Mouse (Mus musculus) spleen, postnatal 14 days (tissue): ENCODE measurements around the gene Cdca7l.
A peak's percentile ranks its signal among the peaks of the same experiment; 100 is the strongest.

ENCODE experiments used
- DNase-seq, 2 experiments: peaks; one replicate each; pipeline ENCODE4 v3.0.0; 2021 to 2022; ENCODE audit warnings: low spot score in 2 of 2

Gene Cdca7l

DNA sequence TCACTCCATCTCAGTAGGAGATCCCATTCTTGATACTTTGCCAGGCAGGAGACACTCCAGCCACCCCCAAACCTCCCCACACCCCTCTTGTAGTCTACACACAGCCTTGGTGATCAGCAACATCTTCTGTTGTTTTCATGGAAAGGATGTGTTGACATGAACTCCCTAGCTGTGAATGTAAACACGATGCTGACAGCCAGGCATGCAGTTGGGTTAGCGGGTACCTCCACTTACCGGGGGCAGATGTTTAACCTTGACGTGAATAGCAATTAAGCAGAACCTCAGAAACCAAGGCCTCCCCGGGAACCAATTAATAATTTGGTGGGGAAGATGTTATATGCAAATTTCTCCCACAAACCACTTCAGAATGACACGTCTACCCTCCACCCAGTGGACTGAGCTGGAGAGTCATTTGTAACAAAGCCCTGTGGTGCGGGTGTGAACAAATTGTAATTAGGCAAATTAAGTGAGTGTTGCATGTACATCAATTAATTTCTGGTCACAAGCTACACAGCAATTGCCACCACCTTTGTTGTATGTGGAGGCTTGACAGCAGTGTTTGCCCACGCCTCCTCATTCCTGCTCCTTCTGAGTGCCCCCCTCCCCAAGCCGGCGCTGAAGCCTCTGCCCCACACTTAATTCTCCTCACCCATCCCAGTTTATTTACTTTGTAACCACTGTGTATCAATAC, 5.4 kb downstream of the Cdca7l start:
- no peak for DNase-seq

DNA sequence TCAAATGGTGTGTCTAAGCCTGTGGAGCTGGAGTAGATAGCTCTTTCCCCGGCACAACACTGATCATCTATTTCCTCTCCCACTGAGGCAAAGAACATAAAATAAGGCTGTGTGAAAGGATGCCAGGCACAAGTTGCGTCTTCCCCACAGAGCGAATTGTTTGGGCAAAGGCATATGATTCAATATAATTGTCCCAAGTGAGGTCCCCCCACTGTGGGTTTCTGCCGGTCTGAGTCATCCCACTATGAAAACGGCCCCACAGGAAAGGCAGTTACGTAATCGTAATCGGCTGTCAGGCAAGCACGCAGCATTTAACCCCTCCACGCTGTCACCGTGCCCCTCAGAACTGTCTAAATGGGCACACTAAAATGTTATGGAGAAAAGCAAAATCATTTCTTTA, 6.0 kb downstream of the Cdca7l start:
- no peak for DNase-seq

DNA sequence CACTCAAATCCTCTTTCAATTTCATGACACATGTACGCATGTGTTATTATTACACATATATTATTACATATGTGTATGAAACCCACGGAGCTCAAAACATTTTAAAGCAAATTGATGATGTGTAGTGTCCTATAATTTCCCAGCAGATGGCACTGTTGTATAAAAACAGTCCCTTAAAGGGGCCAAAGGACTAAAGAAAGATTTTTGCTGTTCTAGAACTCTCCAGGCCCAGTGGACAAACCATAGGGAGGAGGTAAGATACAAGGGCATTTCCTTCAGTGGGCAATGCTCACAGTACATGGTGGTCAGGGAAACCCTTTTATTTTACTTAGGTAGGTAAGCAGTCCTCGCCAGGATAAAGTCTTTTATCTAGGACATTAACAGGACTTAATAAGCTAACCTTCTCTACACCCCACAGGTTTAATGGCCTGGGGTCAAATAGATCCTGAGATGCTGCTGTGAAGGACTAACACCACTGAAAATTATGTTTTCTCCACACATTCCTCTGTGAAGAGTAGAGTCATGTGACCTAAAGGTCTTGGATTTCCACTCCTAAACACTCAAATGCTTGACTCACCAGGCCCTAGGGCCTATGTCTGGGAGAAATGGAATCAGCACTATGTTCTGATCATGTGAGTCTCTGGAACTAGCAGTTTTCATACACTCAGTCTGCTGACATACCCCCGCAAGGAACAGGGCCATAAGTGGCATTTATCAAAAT, 16.2 kb downstream of the Cdca7l start:
- no peak for DNase-seq

DNA sequence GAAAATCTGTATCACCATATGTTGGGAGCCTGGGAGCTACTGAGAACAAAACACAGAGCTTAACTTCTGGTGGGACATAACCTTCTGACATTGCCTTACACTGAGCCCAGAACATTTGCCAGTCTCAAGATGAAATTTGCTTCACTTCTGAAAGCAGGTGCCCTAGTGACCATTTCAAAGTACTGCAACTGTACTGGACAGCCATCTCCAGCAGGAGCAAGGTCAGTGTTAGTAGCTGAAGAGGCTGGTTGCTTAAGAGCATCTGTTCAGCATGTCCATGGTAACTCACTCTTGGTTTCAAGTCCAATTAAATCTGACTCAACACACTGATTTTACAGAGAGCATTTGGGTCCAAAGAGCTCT, 16.8 kb downstream of the Cdca7l start:
- DNase-seq, result no peak

DNA sequence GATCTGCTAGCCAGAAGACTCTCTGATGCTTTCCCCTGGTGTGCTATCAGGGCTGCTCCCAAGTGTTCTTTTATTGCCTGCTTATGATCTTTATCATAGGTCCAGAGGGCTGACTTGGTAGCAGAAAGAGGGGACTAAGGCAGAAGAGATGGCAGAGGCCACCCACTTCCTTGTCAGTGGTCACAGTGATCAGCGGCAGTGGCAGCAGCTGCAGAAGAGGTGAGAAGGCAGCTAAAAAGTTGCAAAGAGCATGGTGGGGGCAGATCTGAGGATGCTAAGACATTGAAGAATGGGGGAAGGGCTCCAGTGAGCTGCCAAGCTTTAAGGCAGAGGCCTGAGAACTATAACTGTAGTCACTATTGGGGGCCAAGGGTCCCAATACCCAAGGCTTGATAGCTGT, 17.3 kb downstream of the Cdca7l start:
- DNase-seq, result no peak

DNA sequence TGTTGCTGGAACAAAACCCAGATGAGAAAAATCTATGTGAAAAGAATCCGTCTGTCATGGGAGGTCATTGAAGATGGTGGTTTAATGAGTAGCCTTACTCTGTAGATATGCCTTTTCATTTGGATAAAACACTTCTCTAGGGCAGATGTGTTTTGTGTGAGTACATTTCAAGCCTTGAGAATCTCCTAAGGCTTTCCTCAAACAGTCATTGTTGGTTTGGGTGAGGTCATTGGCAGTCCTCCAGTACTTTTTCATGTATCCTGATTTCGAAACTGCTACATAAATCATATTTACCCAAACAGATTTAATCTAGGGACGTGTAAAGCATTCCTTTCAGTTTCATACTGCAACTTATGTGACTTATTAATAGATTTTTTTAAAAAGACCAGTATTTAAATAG, 24.3 kb downstream of the Cdca7l start:
- no peak for DNase-seq

DNA sequence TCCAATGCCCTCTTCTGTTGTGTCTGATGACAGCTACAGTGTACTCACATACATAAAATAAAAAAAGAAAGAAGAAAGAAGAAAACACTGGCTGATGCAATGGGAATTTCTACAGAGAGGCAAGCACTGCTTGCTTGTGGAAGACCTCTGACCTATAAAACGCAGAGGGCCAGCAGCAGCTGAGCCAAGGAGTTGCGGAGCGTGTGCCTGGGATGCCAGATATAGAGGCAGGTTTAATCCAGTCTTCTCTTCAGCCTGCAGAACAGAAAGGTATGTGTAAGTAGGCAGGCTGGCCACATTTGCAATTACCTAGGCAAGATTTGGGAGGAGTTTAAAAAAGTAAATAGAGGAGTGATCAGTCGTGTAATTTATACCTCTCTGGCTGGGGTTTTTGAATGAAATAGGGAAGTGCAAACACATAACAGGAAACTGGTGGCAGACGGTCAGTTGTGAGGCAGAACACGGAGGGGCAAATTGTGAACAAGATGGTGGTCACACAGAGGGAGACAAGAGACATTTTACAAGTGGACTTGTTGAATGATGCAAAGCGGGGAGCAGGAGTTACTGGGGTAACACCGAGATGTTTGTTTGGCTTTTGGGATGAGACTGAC, 27.4 kb downstream of the Cdca7l start:
- no peak for DNase-seq

DNA sequence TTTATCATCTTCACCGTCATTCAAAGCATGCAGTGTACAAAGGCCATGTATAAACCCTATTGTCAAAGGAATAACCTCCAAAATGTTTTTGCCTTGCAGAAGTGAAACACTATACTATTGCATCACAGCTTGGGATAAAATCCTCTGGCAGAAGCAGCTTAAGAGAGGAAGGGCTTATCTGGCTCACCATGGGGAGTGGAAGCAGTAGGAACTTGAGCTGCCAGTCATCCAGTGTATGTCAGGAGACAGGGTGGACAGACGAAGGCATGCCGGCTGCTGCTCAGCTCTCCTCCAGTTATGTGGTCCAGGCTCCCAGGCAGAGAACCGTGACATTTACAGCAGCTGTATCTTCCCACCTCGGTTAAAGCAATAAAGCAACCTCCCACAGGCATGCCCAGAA, 28.1 kb downstream of the Cdca7l start:
- DNase-seq, result no peak

DNA sequence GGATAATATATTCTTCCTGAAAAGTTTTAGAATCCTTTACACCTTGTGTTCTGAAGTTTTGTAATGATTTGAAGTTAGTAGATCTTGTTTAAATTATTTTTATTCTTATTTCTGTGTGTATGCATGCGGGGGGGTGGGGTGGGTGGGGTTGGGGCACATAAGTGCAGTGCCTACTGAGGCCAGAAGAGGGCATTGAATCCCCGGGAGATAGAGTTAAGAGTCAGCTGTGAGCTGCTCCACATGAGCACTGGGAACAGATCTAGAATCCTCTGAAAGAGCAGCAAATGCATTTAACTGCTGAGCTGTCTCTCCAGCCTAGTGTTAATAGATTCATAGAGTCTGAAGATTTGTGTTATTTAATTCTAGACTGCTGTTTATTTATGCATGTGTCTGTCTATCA, 30.6 kb downstream of the Cdca7l start:
- DNase-seq, result no peak

DNA sequence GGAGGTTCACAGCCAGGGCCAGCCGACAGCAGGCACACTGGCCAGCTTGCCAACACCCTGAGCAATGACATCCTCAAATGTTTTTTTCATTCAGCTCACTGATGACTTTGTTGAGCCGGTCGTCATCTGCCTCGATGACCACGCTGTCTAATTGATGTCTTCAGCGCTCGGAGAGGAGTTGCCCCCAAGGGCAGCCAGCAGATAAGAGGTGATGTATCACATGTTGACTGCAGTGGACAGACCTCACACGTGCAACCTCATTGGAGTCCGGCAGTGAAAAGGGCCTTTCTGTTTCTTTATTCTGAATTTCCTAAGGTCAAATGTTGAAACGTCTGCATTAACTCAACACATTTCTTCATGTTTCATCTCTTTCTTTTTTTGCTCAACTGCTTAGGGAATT, 31.3 kb downstream of the Cdca7l start:
- no peak for DNase-seq

DNA sequence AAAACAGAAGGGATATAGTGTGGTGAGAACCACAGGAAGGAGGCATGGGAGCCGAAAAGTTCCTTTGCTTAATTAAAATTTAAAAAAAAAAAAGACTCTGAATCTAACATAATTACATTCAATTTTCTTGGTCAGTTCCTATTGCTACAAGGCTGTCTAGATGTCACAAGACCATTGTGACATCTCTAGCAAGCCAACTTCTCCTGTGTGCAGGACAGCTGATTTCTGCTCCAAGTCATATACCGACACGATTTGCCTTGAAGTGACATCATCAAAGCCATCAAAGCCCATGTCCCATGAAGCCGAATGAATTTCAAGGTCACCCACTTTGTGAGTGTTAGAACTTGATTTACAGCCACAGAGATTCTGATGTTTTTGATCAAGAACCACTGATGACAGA, 33.3 kb downstream of the Cdca7l start:
- DNase-seq, result no peak

DNA sequence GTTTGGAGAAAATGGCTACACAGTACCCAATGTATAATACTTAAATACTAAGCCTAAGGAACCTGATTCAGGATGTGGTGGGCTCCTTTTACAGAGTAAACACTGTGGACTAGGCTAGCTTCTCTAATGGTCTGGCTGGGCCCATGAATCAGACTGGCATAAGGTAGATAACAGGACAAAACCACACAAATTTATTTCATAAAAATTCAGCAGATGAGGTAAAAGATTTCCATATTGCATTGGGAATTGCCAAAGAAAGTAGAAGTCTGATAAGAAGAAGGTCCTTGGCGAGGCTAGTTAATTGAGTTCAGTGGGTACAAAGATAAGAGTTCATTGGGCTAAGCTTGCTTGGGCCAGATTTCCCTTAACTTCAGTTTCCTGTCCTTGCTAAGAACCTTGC, 36.6 kb downstream of the Cdca7l start:
- DNase-seq, result no peak

DNA sequence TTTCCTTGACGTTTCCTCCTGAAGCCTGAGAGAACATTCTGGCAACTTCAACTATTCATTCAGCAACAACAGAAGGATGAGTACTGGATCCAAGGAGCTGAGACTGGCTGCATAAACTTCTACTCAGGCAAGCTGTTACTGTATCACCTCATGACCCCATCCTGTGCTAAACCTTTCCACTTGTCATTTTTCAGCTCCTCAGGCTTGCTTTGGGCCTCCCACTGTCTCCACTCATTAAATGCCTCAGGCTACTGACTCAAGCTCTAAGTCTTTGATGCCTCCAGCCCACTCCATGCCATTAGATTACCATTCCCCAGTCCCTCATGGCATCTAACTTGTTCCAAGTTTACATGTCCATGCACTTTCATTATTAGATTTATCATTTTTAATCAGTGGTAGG, 38.6 kb downstream of the Cdca7l start:
- DNase-seq, result no peak

DNA sequence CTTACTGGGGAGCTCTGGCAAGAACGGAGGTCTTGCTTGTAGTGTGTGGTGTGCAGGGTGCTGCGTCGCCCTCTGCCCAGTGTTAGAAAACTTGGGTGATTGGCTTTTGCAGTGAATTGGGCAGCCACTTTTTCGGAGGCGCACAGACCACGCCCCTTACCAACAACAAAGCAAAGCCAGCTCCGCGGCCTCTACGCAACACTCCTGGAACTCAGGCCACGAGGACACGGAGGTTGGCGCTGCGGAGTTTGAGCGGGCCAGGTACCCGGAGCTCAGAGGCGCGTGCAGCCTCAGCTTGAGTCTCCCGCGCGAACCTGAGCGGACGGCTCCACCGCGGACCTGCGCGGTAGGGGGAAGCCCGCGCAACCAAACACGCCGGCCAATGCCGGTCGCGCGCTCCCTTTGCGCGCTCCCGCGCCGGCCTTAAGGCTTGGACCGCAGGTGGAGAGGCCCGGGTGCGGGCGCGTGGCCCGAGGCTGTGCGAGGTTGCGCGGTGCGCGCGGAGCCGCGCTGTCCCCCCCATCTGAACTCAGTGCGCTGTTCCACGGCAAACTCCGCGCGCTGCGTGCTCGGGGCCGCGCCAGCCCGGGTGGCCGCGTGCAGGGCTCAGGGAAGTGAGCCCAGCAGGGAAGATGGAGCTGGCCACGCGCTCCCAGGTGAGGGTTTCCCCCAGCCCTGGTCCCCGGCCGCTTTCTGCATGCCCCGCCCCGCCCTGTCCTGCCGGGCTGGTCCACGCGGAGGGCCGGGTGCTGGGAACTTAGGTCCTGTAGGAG, 39.4 kb downstream of the Cdca7l start:
- DNase-seq, result peak; percentile 21 to 47

DNA sequence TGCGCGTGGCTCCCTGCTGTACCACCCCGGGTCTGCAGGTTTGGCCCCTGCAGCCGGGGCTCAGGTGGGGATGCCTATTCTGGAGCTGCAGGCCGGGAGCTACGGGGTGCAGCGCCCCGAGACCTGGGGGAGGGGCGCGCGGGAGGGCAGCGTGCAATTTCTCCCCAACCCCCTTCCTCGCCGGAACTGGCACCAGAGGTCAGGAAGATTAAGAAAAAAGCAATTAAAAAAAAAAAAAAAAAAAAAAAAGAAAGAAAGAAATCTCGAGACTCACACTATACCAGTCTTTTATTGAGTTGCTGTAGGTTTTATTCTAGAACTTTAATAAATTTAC, 40.0 kb downstream of the Cdca7l start:
- DNase-seq, result no peak

DNA sequence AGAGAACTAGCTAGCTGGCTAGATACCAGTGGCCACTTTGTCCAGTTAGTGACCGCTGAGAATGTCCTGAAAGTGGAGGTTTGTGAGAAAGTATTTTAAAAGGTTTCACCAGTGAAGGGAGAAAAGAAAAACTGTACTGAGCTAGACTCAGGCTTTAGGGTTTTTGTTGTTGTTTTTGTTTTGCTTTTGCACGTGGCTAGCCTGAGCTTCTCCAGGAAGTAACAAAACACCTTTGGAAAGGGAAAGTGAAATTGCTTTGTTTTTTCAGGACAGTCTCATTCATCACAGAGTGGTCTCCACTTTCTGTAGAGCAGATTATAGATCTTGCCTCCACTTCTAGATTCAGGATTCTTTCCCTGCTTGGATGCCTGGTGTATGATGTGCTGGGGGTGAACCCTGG, 40.8 kb downstream of the Cdca7l start:
- DNase-seq, result no peak

DNA sequence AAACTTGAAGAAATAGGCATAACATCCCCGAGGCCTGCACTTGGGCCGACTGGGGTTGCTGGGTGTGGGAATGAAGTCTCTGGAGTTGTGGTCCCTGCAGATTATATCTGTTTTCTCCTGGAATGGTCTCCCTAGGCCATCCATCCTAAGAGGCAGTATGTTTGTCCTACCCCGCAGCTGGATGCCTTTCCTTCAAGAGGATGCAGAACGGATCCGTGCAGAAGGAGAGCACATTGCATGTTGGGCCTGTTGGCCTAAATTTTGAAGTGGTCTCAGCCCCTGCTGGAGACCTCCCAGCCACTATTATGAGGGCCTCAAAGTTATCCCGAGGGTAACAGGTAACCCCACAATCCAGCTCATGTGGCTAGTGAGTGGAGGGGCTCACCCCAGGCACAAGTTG, 44.5 kb downstream of the Cdca7l start:
- no peak for DNase-seq

DNA sequence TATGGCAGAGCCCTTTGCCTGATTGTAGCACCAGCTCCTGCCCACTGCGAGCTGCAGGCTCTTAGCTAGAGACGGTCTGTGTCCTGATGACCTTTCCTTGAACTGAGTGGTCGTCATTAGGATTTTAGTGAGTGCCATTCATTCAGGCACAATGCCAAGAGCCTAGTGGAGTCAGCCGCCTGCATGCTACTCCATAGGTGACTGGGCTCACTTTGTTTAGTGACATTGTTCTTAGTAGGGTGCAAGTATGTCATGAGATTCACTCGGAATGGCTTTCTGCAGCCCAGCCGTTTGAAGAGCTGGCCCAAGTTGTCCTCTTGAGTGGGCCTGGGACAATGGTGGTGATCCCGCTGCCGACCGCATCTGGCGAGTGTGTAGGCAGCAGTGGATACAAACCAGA, 46.4 kb downstream of the Cdca7l start:
- no peak for DNase-seq

DNA sequence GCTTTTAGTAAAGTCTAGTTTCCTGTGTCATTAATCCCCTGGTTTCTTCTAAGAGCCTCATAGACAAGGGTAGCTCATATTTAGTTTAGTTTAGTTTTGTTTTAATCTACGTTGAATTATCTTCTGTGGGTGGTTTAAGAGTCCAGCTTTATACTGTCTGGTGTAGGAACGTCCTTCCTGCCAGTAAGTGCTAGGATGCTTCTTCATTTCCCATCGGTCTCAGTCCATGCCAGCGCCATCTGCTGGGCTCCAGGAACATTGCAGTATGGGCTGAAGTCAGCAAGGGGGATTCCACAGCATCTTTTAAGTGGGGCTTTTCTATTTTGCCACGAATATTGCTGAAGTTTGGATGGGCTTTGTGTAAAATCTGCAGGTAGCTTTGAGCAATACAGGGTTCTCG, 49.2 kb downstream of the Cdca7l start:
- peak in 1 of 2 experiments; percentile 29 for DNase-seq

DNA sequence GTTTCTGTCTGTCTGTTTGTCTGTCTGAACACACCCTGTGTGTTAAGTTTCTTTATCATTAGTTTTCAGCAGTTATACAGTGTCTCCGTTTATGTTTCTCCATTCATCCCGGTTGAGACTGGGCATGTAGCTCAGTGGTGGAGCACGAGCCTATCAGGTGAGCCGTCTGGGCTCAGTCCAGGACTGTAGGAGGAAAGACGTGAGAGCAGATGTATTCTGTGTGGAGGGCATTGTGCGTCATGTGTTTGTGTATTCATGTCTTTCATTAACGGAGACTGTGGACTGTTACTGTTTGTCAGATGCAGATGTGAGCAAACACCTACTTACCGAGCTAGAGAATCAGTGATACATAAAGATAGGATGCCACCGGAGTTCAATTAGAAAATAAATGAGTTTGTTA, 52.9 kb downstream of the Cdca7l start:
- no peak for DNase-seq

DNA sequence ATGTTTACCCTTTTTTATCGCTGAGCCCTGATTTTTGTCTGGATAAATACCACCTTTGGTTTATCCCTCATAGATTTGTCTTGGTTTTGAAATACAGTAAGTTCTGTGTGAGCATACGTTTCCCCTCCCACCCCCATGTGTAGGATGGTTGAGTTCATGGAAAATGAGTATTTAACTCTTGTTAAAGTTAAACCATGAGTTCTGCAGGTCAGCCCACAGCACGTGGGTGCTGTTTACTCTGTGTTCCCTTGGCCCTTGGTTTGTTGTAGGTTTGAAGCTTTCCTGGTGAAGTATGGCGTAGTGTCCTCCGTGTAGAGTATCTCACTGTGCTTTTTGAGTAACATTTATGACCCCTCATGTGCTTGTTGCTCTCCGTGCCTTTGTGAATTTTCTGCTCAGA, 53.8 kb downstream of the Cdca7l start:
- DNase-seq, result no peak

DNA sequence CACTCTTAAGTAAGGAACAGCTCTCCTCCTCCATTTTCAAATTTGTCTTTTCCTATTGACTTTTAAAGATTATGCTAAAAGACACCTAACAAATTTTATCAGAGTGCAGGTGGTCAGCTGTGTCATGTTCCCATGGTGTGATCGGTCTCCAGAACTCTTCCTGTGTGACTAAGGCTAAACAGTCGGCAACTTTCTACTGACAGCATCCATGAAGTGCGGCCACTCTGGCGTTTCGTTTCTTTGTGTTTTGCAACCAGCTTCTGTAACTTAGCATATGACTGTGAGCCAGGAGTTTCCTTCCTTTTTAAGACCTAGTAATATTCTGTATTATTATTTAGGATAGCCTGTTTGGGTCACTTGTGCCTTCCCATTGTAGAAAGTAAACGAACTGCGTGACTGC, 56.8 kb downstream of the Cdca7l start:
- no peak for DNase-seq

DNA sequence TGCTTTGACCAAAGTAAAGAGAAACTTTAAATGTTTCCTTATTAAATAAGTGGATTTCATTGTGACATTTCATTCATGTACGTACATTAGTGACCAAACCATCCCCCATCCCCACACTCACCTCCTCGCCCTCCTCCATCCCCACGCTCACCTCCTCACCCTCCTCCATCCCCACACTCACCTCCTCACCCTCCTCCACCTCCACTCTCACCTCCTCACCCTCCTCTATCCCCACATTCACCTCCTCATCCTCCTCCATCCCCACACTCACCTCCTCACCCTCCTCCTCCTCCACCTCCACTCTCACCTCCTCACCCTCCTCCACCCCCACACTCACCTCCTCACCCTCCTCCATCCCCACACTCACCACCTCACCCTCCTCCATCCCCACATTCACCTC, 57.2 kb downstream of the Cdca7l start:
- DNase-seq, result no peak
